Mouse (Mus musculus): ENCODE measurements at regions not wholly inside any gene's neighbourhood (a gene's known extent, or its start where the extent isn't known, plus 50 kb on each side); places are given as distances from the start of the nearest gene placed in this dataset.

DNA sequence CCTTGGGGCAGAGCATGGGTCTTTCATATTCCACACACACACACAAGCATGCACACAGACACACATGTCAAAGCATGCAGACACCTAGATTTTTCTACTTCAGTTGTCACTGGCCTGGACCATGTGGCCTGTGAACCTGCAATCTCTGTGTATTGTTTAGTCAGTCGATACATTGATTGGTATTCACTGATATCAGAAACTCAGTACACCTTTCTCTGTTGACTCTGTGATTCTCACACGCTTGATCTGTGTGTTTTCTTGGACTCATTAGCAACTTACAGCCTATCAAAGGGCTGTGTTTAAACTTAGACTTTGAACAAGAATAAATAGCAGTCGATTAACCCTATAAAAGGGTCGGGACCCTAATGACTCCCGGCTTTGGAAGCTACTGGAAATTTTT is 362.7 kb upstream of the Sall1 start:
- peaks cover 3% of the 10 kb centered on the region; the same call in 1 of the 2 replicates for H3K4me1 ChIP-seq (ENCODE audit: control insufficient read depth, insufficient read depth, low read length)
- peak; percentile 95 for DNase-seq (ENCODE audit: extremely low read depth, low read depth, low spot score)

DNA sequence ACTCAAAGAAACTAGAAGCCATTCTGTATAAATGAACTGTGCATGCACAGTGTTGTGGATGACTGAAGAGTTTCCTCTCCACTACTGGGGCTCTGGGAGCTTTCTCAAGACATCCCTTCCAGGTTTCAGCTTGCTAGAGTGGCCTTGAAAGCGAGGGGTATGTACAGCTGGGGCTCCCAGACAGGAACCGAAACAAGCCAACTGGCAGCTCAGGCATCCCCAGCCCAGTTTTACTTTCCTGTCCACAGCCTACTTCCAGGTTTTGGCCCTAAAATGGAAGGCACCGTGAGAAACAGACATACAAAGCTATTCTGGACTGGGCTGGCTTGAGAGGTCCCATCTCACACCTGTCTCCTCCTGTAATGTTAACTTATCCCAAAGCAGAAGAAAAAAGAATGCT is 360.3 kb upstream of the Sall1 start:
- H3K27ac ChIP-seq (replicated peaks; ENCODE audit: insufficient read depth, low read depth, low read length), result no peak overlapping the region
- no peaks in the 10 kb centered on the region for H3K36me3 ChIP-seq (ENCODE audit: control insufficient read depth, insufficient read depth, low read length)
- no peak for DNase-seq (ENCODE audit: extremely low read depth, low read depth, low spot score)
- H3K4me3 ChIP-seq (ENCODE audit: insufficient read depth, low read depth, low read length), result no peak overlapping the region
- H3K27me3 ChIP-seq (ENCODE audit: control insufficient read depth, insufficient read depth, low read length), result peaks cover 13% of the 10 kb centered on the region; the same call in 1 of the 2 replicates
- 87% methylated on average over 3 of the region's 3 CpGs for WGBS
- peaks cover 3% of the 10 kb centered on the region; the same call in 1 of the 2 replicates for H3K4me1 ChIP-seq (ENCODE audit: control insufficient read depth, insufficient read depth, low read length)
- no peaks in the 10 kb centered on the region for H3K79me2 ChIP-seq (ENCODE audit: control insufficient read depth, insufficient read depth, low read length)
- H3K9ac ChIP-seq (ENCODE audit: low read depth, low read length), result no peak overlapping the region
- TF ChIP-seq CTCF (IDR thresholded peaks at IDR 0.05; ENCODE audit: low read depth, low read length), result no peak
- no peak for TF ChIP-seq POLR2A (IDR thresholded peaks at IDR 0.05; ENCODE audit: extremely low read depth, insufficient read depth, low read length)

More for the DNA sequence above, 362.7 kb upstream of the Sall1 start:
- H3K27ac ChIP-seq (replicated peaks; ENCODE audit: insufficient read depth, low read depth, low read length), result no peak overlapping the region
- 21% methylated on average over 5 of the region's 5 CpGs for WGBS
- H3K79me2 ChIP-seq (ENCODE audit: control insufficient read depth, insufficient read depth, low read length), result no peaks in the 10 kb centered on the region
- peaks cover 21% of the 10 kb centered on the region for H3K27me3 ChIP-seq (ENCODE audit: control insufficient read depth, insufficient read depth, low read length)
- H3K4me3 ChIP-seq (ENCODE audit: insufficient read depth, low read depth, low read length), result no peak overlapping the region
- no peak overlapping the region for H3K9ac ChIP-seq (ENCODE audit: low read depth, low read length)
- no peaks in the 10 kb centered on the region for H3K36me3 ChIP-seq (ENCODE audit: control insufficient read depth, insufficient read depth, low read length)
- TF ChIP-seq POLR2A (IDR thresholded peaks at IDR 0.05; ENCODE audit: extremely low read depth, insufficient read depth, low read length) (no peak), CTCF (IDR thresholded peaks at IDR 0.05; ENCODE audit: low read depth, low read length) (no peak)

DNA sequence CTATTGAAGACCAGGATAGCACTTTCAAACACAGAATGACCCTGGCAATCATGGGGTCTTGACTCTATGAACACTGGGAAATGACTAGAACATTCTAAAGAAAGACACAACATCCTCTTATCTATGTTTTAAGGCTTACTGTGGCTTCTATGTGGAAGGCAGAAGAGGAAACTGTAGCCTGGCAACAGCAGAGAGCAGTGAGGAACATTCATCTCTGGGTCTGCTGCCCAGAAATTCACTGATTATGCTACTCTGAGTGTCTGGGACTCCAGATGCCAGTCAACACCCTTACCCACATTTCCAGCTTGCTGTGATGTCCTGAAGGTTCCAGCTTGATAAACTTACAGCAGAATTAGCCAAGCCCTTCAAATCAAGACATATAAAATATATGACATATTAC is 352.7 kb upstream of the Sall1 start:
- Histone ChIP-seq H3K9ac (ENCODE audit: low read depth, low read length) (no peak overlapping the region), H3K36me3 (ENCODE audit: control insufficient read depth, insufficient read depth, low read length) (no peaks in the 10 kb centered on the region), H3K27me3 (ENCODE audit: control insufficient read depth, insufficient read depth, low read length) (peaks cover 20% of the 10 kb centered on the region), H3K4me3 (ENCODE audit: insufficient read depth, low read depth, low read length) (no peak overlapping the region), H3K79me2 (ENCODE audit: control insufficient read depth, insufficient read depth, low read length) (no peaks in the 10 kb centered on the region), H3K4me1 (ENCODE audit: control insufficient read depth, insufficient read depth, low read length) (no peaks in the 10 kb centered on the region), H3K27ac (replicated peaks; ENCODE audit: insufficient read depth, low read depth, low read length) (no peak overlapping the region)
- no peak for DNase-seq (ENCODE audit: extremely low read depth, low read depth, low spot score)
- TF ChIP-seq CTCF (IDR thresholded peaks at IDR 0.05; ENCODE audit: low read depth, low read length), result no peak
- no peak for TF ChIP-seq POLR2A (IDR thresholded peaks at IDR 0.05; ENCODE audit: extremely low read depth, insufficient read depth, low read length)

DNA sequence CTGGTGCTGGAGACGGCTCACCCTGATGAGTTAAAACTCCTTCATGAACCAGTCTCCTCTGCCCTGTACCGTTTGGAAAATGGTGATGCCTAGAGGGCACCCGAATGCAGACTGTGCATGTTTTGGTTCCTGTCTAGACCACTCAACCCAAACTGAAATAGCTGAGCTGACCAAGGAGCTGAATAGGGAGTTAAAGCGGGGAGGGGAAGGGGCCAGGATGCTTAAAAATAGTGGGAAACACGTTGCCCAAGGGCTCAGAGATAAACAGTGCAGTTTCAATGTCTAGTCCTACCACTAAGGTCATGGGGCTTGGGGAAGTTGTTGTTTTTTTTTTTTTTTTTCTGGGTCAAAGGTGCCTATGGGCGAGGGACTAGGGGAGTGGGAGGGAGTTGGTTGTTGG is 348.8 kb upstream of the Sall1 start:
- Histone ChIP-seq H3K4me3 (ENCODE audit: insufficient read depth, low read depth, low read length) (no peak overlapping the region), H3K27me3 (ENCODE audit: control insufficient read depth, insufficient read depth, low read length) (peaks cover 26% of the 10 kb centered on the region), H3K27ac (replicated peaks; ENCODE audit: insufficient read depth, low read depth, low read length) (no peak overlapping the region), H3K9ac (ENCODE audit: low read depth, low read length) (no peak overlapping the region), H3K4me1 (ENCODE audit: control insufficient read depth, insufficient read depth, low read length) (no peaks in the 10 kb centered on the region), H3K36me3 (ENCODE audit: control insufficient read depth, insufficient read depth, low read length) (no peaks in the 10 kb centered on the region), H3K79me2 (ENCODE audit: control insufficient read depth, insufficient read depth, low read length) (no peaks in the 10 kb centered on the region)
- WGBS, result 80% methylated on average over 6 of the region's 6 CpGs
- no peak for DNase-seq (ENCODE audit: extremely low read depth, low read depth, low spot score)
- TF ChIP-seq CTCF (IDR thresholded peaks at IDR 0.05; ENCODE audit: low read depth, low read length), result no peak
- no peak for TF ChIP-seq POLR2A (IDR thresholded peaks at IDR 0.05; ENCODE audit: extremely low read depth, insufficient read depth, low read length)

DNA sequence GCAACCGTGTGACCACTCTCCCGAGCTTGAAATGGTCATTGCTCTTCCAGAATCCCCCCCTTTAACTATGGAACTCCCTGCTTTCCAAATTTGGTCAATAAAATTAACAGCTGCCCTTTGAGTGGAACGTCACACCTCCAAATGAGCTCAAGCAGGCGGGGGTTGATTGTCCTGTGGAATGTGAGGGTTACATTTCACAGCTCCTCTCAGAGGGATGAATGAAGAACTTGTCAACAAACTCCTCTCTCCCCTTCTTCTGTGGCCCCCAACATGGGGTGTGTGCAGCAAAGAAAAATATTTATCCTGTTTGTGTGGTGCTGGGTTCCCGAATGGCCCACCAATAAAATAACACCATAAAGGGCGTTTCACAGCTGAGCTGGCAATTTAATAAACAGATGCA is 344.8 kb upstream of the Sall1 start:
- no peak for DNase-seq (ENCODE audit: extremely low read depth, low read depth, low spot score)
- H3K27me3 ChIP-seq (ENCODE audit: control insufficient read depth, insufficient read depth, low read length), result peaks cover 23% of the 10 kb centered on the region
- WGBS, result 60% methylated on average over 6 of the region's 6 CpGs
- H3K79me2 ChIP-seq (ENCODE audit: control insufficient read depth, insufficient read depth, low read length), result no peaks in the 10 kb centered on the region
- no peak overlapping the region for H3K9ac ChIP-seq (ENCODE audit: low read depth, low read length)
- no peak overlapping the region for H3K4me3 ChIP-seq (ENCODE audit: insufficient read depth, low read depth, low read length)
- H3K36me3 ChIP-seq (ENCODE audit: control insufficient read depth, insufficient read depth, low read length), result no peaks in the 10 kb centered on the region
- no peak for TF ChIP-seq CTCF (IDR thresholded peaks at IDR 0.05; ENCODE audit: low read depth, low read length)
- TF ChIP-seq POLR2A (IDR thresholded peaks at IDR 0.05; ENCODE audit: extremely low read depth, insufficient read depth, low read length), result no peak
- H3K27ac ChIP-seq (replicated peaks; ENCODE audit: insufficient read depth, low read depth, low read length), result no peak overlapping the region
- no peaks in the 10 kb centered on the region for H3K4me1 ChIP-seq (ENCODE audit: control insufficient read depth, insufficient read depth, low read length)

DNA sequence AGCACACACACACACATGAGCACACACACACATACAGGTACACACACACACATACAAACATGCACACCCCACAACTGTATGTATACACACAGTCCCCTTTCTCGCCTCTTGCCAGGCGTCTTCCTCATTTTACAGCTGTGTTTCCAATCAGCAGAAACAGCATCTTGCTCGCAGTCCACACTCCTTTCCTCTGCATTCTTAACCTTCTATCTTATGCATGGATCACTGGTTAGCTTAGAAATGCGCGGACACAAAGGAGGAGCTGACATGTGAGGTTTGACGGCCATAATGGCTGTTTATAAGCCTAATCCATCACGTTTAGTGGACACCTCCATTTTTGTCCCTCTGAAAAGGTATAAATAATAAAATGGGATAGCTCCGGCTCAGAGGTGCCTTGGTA is 343.3 kb upstream of the Sall1 start:
- H3K4me3 ChIP-seq (ENCODE audit: insufficient read depth, low read depth, low read length), result no peak overlapping the region
- WGBS, result 74% methylated on average over 8 of the region's 8 CpGs

More for the DNA sequence above, 343.3 kb upstream of the Sall1 start:
- Histone ChIP-seq H3K27me3 (ENCODE audit: control insufficient read depth, insufficient read depth, low read length) (peaks cover 22% of the 10 kb centered on the region), H3K4me1 (ENCODE audit: control insufficient read depth, insufficient read depth, low read length) (no peaks in the 10 kb centered on the region), H3K9ac (ENCODE audit: low read depth, low read length) (no peak overlapping the region), H3K36me3 (ENCODE audit: control insufficient read depth, insufficient read depth, low read length) (no peaks in the 10 kb centered on the region), H3K27ac (replicated peaks; ENCODE audit: insufficient read depth, low read depth, low read length) (no peak overlapping the region), H3K79me2 (ENCODE audit: control insufficient read depth, insufficient read depth, low read length) (no peaks in the 10 kb centered on the region)
- DNase-seq (ENCODE audit: extremely low read depth, low read depth, low spot score), result no peak
- no peak for TF ChIP-seq POLR2A (IDR thresholded peaks at IDR 0.05; ENCODE audit: extremely low read depth, insufficient read depth, low read length)
- no peak for TF ChIP-seq CTCF (IDR thresholded peaks at IDR 0.05; ENCODE audit: low read depth, low read length)
